Mouse (Mus musculus) layer of hippocampus, postnatal 36 days (tissue): ENCODE measurements around the gene Rps6ka2. TPM values are rescaled to one million over a fixed set of nuclear protein-coding genes. Genes with fewer than 3 reads are reported as not detected.

Experiments used
- DNase-seq, 2 experiments: peaks; one replicate each; pipeline ENCODE4 v3.0.0; 2022
- total RNA-seq, 2 experiments: library from RNA; stranded (reverse); gene quantifications; 2 replicates each; pipeline ENCODE4 v1.2.3; 2021

The Rps6ka2 gene
- total RNA-seq, 2 experiments from 2014 or later, result 30.5 to 38.3 TPM

- no peak for DNase-seq
These were observed 51.4 kb downstream of the Rps6ka2 start for GRCm38 (mm10) chr17:7221310-7221709.

GRCm38 (mm10) chr17:7222198-7222597 is 52.3 kb downstream of the Rps6ka2 start:
- no peak for DNase-seq

- no peak for DNase-seq
These were observed 58.6 kb downstream of the Rps6ka2 start for GRCm38 (mm10) chr17:7228545-7228944.

DNA sequence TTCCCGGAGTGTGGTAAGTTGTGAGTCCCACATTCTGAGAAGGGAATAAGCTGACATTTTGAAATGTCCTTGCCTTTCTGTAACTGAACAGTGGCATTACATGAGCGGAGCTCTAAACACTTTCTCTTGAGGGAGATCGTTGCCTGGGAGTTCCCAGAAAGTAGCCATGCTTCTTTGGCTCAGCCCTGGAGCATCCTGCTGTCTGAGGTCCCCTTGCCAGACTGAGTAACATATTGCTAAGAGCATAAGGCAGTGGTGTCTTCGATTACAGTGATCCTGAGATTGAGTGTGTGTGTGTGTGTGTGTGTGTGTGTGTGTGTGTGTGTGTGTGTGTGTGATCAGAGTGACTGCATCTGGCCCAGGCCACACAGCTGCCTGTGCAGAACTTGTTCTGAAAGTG is 61.4 kb downstream of the Rps6ka2 start:
- no peak for DNase-seq

- no peak for DNase-seq
These were observed 61.9 kb downstream of the Rps6ka2 start for GRCm38 (mm10) chr17:7231790-7232189.

DNA sequence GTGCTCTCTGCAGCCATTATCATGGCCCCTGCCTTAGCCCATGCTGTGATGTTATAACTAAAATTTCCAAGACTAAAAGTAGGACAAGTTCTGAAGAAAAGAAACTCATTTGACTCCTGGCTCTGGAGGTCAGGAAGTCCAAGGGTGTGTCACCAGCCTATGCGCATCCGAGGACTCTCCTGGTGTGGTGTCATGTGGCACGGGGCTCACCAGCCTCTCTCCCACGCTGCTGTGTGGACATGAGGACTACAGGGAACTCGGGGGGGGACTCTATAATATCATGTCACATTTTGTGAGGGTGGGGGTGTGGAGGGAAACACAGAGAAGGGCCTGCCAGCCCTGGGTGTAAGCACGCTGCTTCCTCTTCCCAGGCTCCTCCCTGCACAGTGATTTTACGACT is 62.5 kb downstream of the Rps6ka2 start:
- no peak for DNase-seq

DNA sequence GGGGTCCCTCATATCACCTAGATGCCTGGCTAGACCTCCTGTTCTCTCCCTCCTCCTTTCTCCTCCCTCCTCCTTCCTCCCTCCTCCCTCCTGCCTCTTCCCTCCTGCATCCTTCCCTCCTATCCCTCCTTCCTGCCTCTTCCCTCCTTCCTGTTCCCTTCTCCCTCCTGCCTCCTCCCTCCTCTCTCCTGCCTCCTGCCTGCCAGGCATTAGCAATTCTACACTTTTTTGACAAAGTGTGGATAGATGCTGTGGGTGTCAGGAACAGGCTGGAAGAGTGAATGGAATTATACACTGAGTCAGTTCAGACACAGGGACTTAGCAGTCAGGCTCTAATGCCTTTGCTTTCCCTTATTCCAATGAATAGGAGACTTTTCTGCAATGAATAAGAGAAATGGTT is 63.3 kb downstream of the Rps6ka2 start:
- DNase-seq, result no peak

DNA sequence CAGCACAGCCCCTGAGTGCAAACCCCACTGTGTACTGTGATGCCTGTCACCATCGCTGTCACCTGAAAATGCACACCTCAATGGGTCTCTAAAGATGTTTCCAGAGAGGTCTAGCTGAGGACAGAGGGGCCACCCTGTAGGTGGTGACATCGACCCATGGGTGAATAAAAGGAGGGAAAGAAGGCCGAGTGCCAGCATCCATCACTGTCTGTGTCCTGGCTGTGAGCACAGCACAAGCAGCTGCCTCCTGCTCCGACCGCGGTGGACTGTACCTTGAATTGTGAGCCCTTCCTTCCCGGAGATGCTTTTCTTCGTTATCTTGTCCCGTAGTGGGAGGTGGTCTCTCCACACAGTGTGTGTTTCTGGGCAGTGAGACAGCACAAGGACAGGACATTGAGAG is 67.8 kb downstream of the Rps6ka2 start:
- DNase-seq, result no peak

GRCm38 (mm10) chr17:7238766-7239165 is 68.9 kb downstream of the Rps6ka2 start:
- DNase-seq, result no peak

DNA sequence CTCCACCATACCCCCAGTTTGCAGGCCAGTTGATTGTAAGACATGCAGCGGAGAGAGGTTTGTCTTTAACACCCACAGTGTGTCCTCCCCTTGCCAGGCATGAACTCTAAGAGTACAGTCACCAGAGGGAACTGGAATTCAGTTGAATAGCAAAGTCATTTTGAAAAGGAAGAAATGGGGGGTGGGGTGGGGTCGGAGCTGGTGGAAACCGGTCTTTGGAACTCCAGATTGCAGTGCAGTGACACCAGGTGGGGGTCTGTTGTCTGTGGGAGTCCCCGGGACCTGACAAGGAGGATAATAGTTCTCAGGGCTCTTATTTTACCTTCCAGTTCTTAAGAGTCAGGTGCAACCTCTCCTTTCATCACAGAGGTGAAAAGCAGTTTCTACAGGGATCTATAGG is 70.6 kb downstream of the Rps6ka2 start:
- no peak for DNase-seq

DNA sequence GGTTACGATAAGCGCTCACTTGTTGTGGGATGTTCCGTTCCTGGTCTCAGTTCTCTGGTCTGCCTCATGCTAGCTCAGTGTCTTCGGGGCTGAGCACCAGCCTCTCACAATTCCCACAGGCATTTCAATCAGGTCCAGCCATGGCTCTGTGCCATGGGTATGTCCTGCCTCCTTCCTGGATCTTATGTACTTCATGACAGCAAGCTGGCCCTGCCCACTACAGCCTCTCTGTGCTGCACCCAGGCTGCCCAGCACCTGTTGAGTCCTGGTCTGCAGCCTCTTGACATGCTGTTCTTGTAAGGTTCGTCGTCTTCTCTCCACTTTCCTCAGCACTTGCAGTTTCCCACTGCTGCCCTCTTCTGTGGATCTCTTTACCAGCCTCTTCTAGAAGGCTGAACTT is 75.2 kb downstream of the Rps6ka2 start:
- DNase-seq, result no peak

DNA sequence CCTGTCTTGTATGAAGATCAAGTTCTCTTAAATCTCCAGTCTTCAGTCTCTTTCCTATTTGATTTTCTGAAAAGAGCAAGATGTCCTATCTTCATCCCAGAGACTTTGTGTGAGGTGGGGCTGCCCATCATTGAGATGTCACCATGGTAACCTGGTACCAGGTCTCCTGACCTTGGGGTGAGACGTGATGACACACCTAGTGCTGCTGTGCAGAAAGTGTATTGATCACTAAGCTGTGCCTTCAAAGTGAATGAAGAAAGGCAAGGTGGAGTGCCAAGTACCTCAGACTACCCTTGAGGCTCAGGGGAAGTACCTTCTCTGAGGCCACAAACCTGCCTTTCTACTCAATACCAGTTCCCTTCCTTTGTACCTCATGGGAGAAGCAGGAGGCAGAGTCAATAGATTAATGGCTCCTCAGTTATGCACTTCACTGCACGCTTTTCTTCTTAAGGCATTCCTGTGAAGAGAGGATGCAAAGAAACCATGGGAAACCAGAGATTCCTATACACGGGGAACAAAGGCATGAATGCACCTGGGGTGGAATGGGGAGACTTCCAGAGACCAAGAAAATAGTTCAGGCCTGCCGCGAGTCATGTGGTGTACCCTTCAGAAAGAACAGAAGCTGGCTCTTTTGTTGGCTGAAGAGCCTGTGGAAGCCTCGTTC is 77.1 kb downstream of the Rps6ka2 start:
- DNase-seq, result no peak

GRCm38 (mm10) chr17:7250373-7250772 is 80.5 kb downstream of the Rps6ka2 start:
- DNase-seq, result no peak

DNA sequence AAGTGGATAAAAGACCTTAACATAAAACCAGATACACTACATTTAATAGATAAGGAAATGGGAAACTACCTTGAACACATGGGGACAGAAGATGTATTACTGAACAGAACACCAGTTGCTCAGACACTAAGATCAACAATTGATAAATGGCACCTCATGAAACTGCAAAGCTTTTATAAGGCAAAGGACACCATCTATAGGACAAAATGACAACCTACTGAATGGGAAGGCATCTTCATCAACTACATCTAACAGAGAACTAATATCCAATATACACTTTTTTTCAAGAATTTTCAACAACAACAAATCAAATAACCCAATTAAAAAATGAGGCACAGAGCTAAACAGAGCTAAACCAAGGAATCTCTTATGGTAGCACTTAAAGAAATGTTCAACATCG is 87.3 kb downstream of the Rps6ka2 start:
- no peak for DNase-seq

DNA sequence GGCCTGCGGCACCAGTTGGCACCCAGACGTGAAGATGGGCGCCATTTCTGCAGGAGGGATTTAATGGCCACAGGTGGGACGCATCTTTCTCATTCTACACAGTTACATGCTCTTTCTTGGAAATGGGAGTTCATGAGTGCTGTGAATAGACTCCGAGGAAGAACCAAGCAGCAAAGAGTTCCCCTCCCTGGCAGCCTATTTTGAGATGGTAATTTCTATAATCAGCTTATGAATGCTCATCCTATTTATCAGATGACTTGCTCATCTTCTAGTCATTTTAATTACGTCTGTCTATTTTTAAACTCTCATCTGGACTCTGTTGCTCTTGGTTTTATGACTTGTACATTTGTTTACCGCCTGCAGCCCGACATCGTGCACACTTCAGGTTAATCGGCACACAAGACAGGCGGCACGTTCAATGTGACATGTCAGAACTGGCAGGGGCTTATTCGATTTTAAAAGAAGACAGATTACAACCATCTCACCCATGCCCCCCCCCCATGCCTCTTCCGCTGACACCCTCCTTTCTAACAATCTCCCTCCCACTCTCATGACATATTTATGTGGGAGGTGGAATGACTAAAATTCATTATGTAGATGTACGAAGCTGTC is 88.9 kb downstream of the Rps6ka2 start:
- no peak for DNase-seq

DNA sequence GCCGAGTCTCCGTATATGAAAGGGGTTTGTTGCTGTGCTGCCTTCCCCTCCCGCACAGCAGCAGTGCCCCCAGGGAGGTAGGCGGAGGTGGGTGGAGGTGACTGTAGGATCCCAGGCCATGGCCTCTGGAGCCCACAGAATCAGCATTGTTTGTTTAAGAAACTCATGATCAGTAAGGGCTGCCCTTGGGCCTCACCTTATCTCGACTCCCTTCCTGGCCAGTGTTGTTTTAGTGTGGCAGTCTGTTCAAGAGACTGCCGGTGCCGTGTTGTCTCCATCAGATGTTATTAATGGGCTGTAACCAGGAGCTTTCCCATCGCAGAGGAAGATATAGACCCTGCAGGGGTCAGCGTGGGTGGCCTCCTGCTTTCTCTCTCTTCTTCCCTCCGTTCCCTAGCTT is 90.4 kb downstream of the Rps6ka2 start:
- no peak for DNase-seq

- no peak for DNase-seq
These were observed 92.1 kb downstream of the Rps6ka2 start for GRCm38 (mm10) chr17:7262056-7262455.

DNA sequence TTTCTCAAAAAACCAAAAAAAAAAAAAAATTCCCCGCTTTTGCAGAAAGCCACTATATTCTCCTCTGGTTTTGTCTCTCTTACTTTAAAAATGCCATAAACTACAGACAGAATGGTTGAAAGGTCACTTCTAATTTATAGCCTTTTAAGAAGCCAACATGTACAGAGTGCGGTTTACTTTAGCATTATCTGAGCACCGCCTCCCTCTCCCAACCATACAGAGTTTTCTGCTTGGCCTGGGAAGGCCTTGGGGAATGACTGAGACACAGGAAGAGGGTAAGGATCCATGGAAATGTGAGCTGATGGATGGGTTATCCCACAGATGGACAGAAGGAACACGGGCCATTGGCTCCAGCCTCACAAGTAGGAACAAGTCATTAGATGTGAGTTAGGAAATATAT is 92.7 kb downstream of the Rps6ka2 start:
- DNase-seq, result no peak

DNA sequence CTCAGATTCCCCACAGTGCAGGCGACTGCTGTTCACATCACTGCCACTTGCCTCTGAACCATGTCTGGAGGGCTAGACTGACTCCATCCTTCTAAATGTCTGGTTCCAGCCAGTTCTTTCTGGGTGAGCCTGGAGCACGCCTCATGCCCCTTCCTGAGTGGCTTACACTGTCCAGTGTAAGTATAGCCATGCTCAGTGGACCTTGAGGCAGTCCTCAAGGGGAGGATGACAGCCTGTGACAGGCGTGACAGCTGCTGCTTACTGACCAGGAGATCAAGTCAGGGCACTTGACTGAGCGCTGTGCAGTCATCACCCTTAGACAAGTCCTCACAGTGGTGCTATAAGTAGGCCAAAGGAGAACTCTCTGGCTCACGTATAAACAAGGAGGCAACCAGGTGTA is 94.7 kb downstream of the Rps6ka2 start:
- DNase-seq, result no peak

DNA sequence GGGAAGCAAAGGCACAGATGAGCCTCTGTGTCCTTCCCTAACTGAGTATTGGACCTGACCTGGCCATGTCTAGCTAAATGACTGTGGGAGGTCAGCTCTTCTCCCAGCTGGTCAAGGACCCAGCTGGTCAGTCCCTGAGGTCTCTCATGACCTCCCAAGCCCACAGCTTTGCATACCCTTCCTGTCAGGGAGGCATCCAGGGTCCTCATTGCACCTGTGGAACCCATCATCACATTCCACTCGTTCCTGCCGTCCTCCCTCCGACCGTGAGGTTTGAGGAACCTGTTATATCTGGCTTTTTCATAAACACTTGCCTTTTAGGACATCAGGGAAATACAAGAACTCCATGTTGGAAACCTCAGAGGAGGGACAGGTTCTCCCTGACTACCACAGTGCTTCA is 95.4 kb downstream of the Rps6ka2 start:
- no peak for DNase-seq

GRCm38 (mm10) chr17:7265705-7266368 is 95.9 kb downstream of the Rps6ka2 start:
- no peak for DNase-seq

DNA sequence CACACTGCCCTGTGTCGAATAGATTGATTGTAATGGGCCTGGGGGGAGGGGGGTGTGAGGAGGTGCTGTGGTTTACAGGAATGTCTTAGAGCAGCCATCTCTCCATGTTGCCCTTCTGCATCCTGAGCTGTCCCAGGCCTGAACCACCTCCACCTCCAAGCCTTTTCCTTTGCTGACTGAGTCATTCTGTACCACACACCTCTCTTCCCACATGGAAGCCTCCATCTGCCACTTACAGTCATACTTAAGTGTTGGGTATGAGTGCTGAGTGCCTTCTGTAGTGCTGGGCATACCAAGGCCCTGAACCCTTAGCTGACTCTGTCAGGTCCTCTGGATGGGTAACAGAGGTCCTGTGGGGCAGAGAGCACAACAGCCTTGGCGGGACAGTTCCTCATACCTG is 97.9 kb downstream of the Rps6ka2 start:
- no peak for DNase-seq

DNA sequence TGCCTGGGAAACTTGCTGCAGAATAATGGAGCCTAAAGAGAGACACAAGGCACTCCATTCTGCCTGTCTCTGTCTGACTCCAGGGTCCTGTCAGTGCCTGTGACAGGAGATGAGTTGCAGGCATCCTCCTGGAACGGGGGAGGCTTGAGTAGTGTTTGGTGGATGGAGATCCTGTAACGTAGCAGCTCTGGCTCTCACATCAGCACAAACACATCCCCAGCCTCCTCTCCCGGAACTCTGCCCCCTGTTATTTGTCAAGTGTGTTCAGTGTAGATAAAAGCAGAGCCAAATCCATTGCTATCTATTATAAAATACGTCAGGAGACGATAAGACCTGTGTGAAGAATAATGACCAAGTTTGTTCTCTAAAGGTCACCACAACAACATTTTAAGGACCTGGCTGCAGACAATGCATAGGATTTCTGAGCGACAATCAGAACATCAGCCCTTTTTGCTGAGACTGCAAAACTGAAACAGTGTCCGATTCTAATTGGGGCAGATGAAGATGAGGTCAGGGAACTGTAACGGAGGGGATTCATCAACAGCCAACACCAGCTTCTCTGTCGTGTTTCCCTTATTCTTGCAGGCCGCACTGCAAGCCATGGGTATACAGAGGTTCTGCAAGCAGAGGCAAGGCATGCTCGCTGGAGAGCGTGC is 99.4 kb downstream of the Rps6ka2 start:
- no peak for DNase-seq

- DNase-seq, result no peak
These were observed 100.6 kb downstream of the Rps6ka2 start for GRCm38 (mm10) chr17:7270506-7270905.
